Mouse (Mus musculus) heart, adult 2 months (tissue): Measurements from ENCODE around the gene AI661453.

Experiments used
- CTCF ChIP-seq: fragments of 200-600 bp; IDR thresholded peaks from 2 replicates; pipeline ENCODE4 v1.8.1; 2022; ENCODE audit warnings: antibody characterized with exemption, mild to moderate bottlenecking, moderate library complexity
- EP300 ChIP-seq: fragments of 200-500 bp; IDR thresholded peaks from 2 replicates; pipeline ENCODE4 v1.6.1; 2011; ENCODE audit warnings: low read depth, low read length, control low read depth; ENCODE audit not compliant: insufficient read depth
- POLR2A ChIP-seq: fragments of 200-500 bp; IDR thresholded peaks from 2 replicates; pipeline ENCODE4 v1.6.1; 2011; ENCODE audit warnings: mild to moderate bottlenecking, low read depth, low read length, control low read depth; ENCODE audit not compliant: insufficient read depth

- TF ChIP-seq CTCF (no peak), POLR2A (no peak), EP300 (no peak)
Measured at GRCm38 (mm10) chr17:47504228-47504627, 67.8 kb downstream of the AI661453 start.
